Mouse (Mus musculus): ENCODE measurements around the gene Rhbdl3. TPM values are rescaled to one million over a fixed set of nuclear protein-coding genes. Genes with fewer than 3 reads are reported as not detected.
"Not testable (repeated sequence)": the region's sequence is repeated elsewhere in the genome, so short reads cannot be mapped to it uniquely, and the experiment has no call there.

The Rhbdl3 gene
- total and polyA plus RNA-seq, 3 experiments = 0.46 to 1.4 (median 0.70) TPM

DNA sequence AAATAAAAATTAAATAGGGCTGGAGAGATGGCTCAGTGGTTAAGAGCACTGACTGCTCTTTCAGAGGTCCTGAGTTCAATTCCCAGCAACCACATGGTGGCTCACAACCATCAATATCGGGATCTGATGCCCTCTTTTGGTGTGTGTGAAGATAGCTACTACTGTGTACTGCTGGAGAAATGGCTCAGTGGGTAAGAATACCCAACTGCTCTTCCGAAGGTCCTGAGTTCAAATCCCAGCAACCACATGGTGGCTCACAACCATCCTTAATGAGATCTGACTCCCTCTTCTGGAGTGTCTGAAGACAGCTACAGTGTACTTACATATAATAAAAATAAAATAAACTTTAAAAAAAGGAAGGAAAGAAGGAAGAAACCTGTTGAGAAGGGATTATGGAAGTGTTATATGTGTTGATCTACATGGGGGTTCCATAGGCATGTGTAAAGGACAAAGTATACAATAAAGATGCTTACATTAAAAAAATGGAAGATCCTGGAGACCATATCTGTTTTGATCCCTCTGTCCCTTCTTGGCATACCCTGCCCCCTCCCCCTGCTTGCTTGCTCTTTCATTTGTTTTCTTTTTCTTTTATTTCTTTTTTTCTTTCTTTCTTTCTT is 77.8 kb downstream of the Rhbdl3 start:
- TF ChIP-seq CTCF (conservative IDR thresholded peaks at IDR 0.05 in 1 of 2, IDR thresholded peaks at IDR 0.05 in 1 of 2; ENCODE audit: low read depth in 2 of 2, low read length in 2 of 2) (peak in 1 of 2 experiments; percentile 56; a peak in 2 of 4 replicates), CHD1 (IDR thresholded peaks at IDR 0.05; ENCODE audit: low read depth, low read length) (0 out of 2 replicates have a peak, but pooled peaks have one; percentile 51), MAFK (IDR thresholded peaks at IDR 0.05; ENCODE audit: insufficient replicate concordance, low read length) (peak; percentile 56; the same call in 1 of the 2 replicates), ELF1 (IDR thresholded peaks at IDR 0.05; ENCODE audit: low read depth, low read length) (0 out of 2 replicates have a peak, but pooled peaks have one; percentile 32), TBP (conservative IDR thresholded peaks at IDR 0.05; ENCODE audit: low read depth, low read length) (peak; percentile 94), MYC (IDR thresholded peaks at IDR 0.05; ENCODE audit: low read depth, low read length) (peak; percentile 84)
- H3K27ac ChIP-seq (ENCODE audit: insufficient read depth, low read depth); H3K9me3 ChIP-seq (replicated peaks; ENCODE audit: low read length); in situ Hi-C loops (cut with MboI; ENCODE audit: low pct_ligation_motif_present, low pct_unique_long_range_greater_than_20kb, low sequenced_read_pairs); H3K27me3 ChIP-seq (replicated peaks); H3K79me2 ChIP-seq (replicated peaks; ENCODE audit: control insufficient read depth, extremely low read depth, insufficient read depth, poor library complexity, severe bottlenecking); dilution Hi-C loops (cut with MboI; ENCODE audit: extremely low pct_ligation_motif_present, extremely low pct_unique_long_range_greater_than_20kb, low sequenced_read_pairs): not testable (repeated sequence)
- peak; percentile 76 for DNase-seq (ENCODE audit: extremely low read depth)
- Histone ChIP-seq H3K4me2 (ENCODE audit: insufficient read depth, low read depth, poor library complexity, severe bottlenecking) (peak overlapping the region; percentile 80), H3K9ac (ENCODE audit: insufficient read depth, low read depth) (peak overlapping the region; percentile 46), H3K36me3 (replicated peaks in 1 of 2; ENCODE audit: control insufficient read depth in 1 of 2, insufficient read depth in 1 of 2, low read length in 1 of 2) (peaks cover 18 to 28% of the 10 kb centered on the region in 2 experiments), H3K4me3 (replicated peaks in 1 of 3; ENCODE audit: low read depth in 2 of 3, low read length in 2 of 3, poor library complexity in 1 of 3) (peak overlapping the region in 2 of 3 experiments; percentile 67 to 91), H3K4me1 (ENCODE audit: control insufficient read depth in 1 of 2, insufficient read depth in 2 of 2) (peaks cover 0 to 18% of the 10 kb centered on the region in 2 experiments; a peak in 3 of 4 replicates)

- H3K9me3 ChIP-seq (replicated peaks; ENCODE audit: low read length); H3K27me3 ChIP-seq (replicated peaks); H3K27ac ChIP-seq (ENCODE audit: insufficient read depth, low read depth); DNase-seq (ENCODE audit: extremely low read depth); H3K4me2 ChIP-seq (ENCODE audit: insufficient read depth, low read depth, poor library complexity, severe bottlenecking); H3K9ac ChIP-seq (ENCODE audit: insufficient read depth, low read depth); H3K4me3 ChIP-seq (replicated peaks in 1 of 3; ENCODE audit: low read depth in 2 of 3, low read length in 2 of 3, poor library complexity in 1 of 3); dilution Hi-C loops (cut with MboI; ENCODE audit: extremely low pct_ligation_motif_present, extremely low pct_unique_long_range_greater_than_20kb, low sequenced_read_pairs); in situ Hi-C loops (cut with MboI; ENCODE audit: low pct_ligation_motif_present, low pct_unique_long_range_greater_than_20kb, low sequenced_read_pairs): not testable (repeated sequence)
- Histone ChIP-seq H3K79me2 (replicated peaks; ENCODE audit: control insufficient read depth, extremely low read depth, insufficient read depth, poor library complexity, severe bottlenecking) (peaks cover 12% of the 10 kb centered on the region), H3K4me1 (ENCODE audit: control insufficient read depth in 1 of 2, insufficient read depth in 2 of 2) (peaks cover 0 to 18% of the 10 kb centered on the region in 2 experiments; a peak in 3 of 4 replicates), H3K36me3 (replicated peaks in 1 of 2; ENCODE audit: control insufficient read depth in 1 of 2, insufficient read depth in 1 of 2, low read length in 1 of 2) (peaks cover 12 to 22% of the 10 kb centered on the region in 2 experiments)
Observed at GRCm38 (mm10) chr11:80379184-80379583, 78.5 kb downstream of the Rhbdl3 start.

DNA sequence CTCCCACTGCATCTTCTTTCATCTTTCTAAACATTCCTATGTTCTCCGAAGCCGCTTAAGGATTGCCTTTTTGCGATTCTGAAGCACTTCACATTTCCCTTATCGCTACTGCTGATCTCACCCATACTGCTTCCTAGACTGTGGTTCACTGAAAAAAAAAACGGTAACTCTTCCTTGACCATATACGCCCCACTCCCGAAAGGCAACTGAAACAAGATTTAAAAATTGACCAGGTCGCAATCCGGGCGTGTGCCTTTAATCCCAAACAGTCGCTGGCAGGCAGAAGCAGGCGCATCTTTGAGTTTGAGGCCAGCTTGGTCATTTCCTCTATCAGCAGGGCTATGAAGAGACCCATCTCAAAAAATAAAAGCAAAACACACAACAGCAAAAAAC is 81.9 kb downstream of the Rhbdl3 start:
- TF ChIP-seq JUN (IDR thresholded peaks at IDR 0.05; ENCODE audit: insufficient read depth, low read depth, low read length) (no peak), MXI1 (IDR thresholded peaks at IDR 0.05; ENCODE audit: low read depth, low read length) (peak; percentile 3; the same call in 1 of the 2 replicates), ELF1 (IDR thresholded peaks at IDR 0.05; ENCODE audit: low read depth, low read length) (peak; percentile 50; the same call in 1 of the 2 replicates), ZNF384 (IDR thresholded peaks at IDR 0.05; ENCODE audit: low read depth, low read length) (peak; percentile 90), ZKSCAN1 (IDR thresholded peaks at IDR 0.05; ENCODE audit: borderline replicate concordance, low read depth, low read length) (no peak; the same call in 1 of the 2 replicates), POLR2AphosphoS2 (IDR thresholded peaks at IDR 0.05; ENCODE audit: low read depth, low read length) (no peak), CHD1 (IDR thresholded peaks at IDR 0.05; ENCODE audit: low read depth, low read length) (peak; percentile 97), EP300 (IDR thresholded peaks at IDR 0.05; ENCODE audit: low read length) (0 out of 2 replicates have a peak, but pooled peaks have one; percentile 9), NRF1 (IDR thresholded peaks at IDR 0.05; ENCODE audit: low read depth, low read length) (no peak), JUND (conservative IDR thresholded peaks at IDR 0.05; ENCODE audit: low read depth, low read length) (no peak), IRF4 (IDR thresholded peaks at IDR 0.05; ENCODE audit: low read depth, low read length) (no peak)
- H3K27me3 ChIP-seq (replicated peaks) = no peaks in the 10 kb centered on the region
- peak overlapping the region; percentile 88 for H3K4me2 ChIP-seq (ENCODE audit: insufficient read depth, low read depth, poor library complexity, severe bottlenecking)
- in situ Hi-C loops (cut with MboI; ENCODE audit: low pct_ligation_motif_present, low pct_unique_long_range_greater_than_20kb, low sequenced_read_pairs) = no loop called here
- peak overlapping the region; percentile 100 for H3K9ac ChIP-seq (ENCODE audit: insufficient read depth, low read depth)
- H3K4me1 ChIP-seq (ENCODE audit: control insufficient read depth in 1 of 2, insufficient read depth in 2 of 2) = peaks cover 3 to 27% of the 10 kb centered on the region in 2 experiments; a peak in 3 of 4 replicates
- dilution Hi-C loops (cut with MboI; ENCODE audit: extremely low pct_ligation_motif_present, extremely low pct_unique_long_range_greater_than_20kb, low sequenced_read_pairs) = no loop called here
- DNase-seq (ENCODE audit: extremely low read depth) = peak; percentile 47
- peaks cover 9 to 29% of the 10 kb centered on the region in 2 experiments for H3K36me3 ChIP-seq (replicated peaks in 1 of 2; ENCODE audit: control insufficient read depth in 1 of 2, insufficient read depth in 1 of 2, low read length in 1 of 2)
- peaks cover 46% of the 10 kb centered on the region for H3K79me2 ChIP-seq (replicated peaks; ENCODE audit: control insufficient read depth, extremely low read depth, insufficient read depth, poor library complexity, severe bottlenecking)
- peak overlapping the region; percentile 52 to 91 (median 67) for H3K4me3 ChIP-seq (replicated peaks in 1 of 3; ENCODE audit: low read depth in 2 of 3, low read length in 2 of 3, poor library complexity in 1 of 3)
- H3K9me3 ChIP-seq (replicated peaks; ENCODE audit: low read length) = no peaks in the 10 kb centered on the region
- H3K27ac ChIP-seq (ENCODE audit: insufficient read depth, low read depth) = peak overlapping the region; percentile 50; the same call in 1 of the 2 replicates

All from CH12.LX (cell line).